Mouse (Mus musculus) hindbrain, postnatal 0 days (tissue): Measurements from ENCODE around the gene Lrrc38. TPM values are rescaled to one million over a fixed set of nuclear protein-coding genes. Genes with fewer than 3 reads are reported as not detected.

Experiments used
- ATAC-seq: fragments of 200-750 bp; cut with Nextera tagmentation; 2 replicates; pipeline ENCODE4 v1.8.0; 2017; ENCODE audit warnings: mild to moderate bottlenecking, moderate TSS enrichment, moderate library complexity
- DNase-seq: peaks from one replicate; pipeline ENCODE4 v3.0.0-alpha.2; 2015; ENCODE audit warnings: low spot score
- H3K27ac ChIP-seq: fragments of 300-500 bp; sonication (generic); 2 replicates; pipeline ENCODE4 v1.5.1; 2014; ENCODE audit warnings: mild to moderate bottlenecking
- H3K27me3 ChIP-seq: fragments of 300-500 bp; sonication (generic); 2 replicates; pipeline ENCODE4 v1.6.1; 2014; ENCODE audit warnings: low read length, mixed read lengths; ENCODE audit not compliant: insufficient read depth
- H3K36me3 ChIP-seq: fragments of 300-500 bp; sonication (generic); 2 replicates; pipeline ENCODE4 v1.6.1; 2014; ENCODE audit warnings: low read length, mixed read lengths; ENCODE audit not compliant: insufficient read depth
- H3K4me1 ChIP-seq: fragments of 300-500 bp; sonication (generic); 2 replicates; pipeline ENCODE4 v1.6.1; 2014; ENCODE audit warnings: antibody characterized with exemption, low read length, mixed read lengths; ENCODE audit not compliant: insufficient read depth
- H3K4me2 ChIP-seq: fragments of 300-500 bp; sonication (generic); 2 replicates; pipeline ENCODE4 v1.6.1; 2014; ENCODE audit warnings: low read depth, mild to moderate bottlenecking, low read length, moderate library complexity, mixed read lengths
- H3K4me3 ChIP-seq: fragments of 300-500 bp; sonication (generic); 2 replicates; pipeline ENCODE4 v1.5.1; 2014; ENCODE audit warnings: low read length
- H3K9ac ChIP-seq: fragments of 300-500 bp; sonication (generic); replicated peaks from 2 replicates; pipeline ENCODE4 v1.6.1; 2014; ENCODE audit warnings: mild to moderate bottlenecking, low read length, moderate library complexity, mixed read lengths
- H3K9me3 ChIP-seq: fragments of 300-500 bp; sonication (generic); 2 replicates; pipeline ENCODE4 v1.6.1; 2016; ENCODE audit warnings: low read length, mixed read lengths
- CTCF ChIP-seq: IDR thresholded peaks from 2 replicates; pipeline ENCODE4 v1.5.1; 2016; ENCODE audit warnings: antibody characterized with exemption, control low read depth, low read depth
- WGBS: fragments of 180-500 bp; shearing (Covaris S2); extraction: QIAGEN DNeasy Blood & Tissue Kit; methylation state at CpG from one replicate; pipeline ENCODE4 v1.1.7; 2014; 5-methylcytosine and 5-hydroxymethylcytosine counted together
- polyA plus RNA-seq: library from polyadenylated mRNA; unstranded; fragments of >200 nt; fragmentation: Nextera tagmentation; extraction: Ambion mirVana; gene quantifications from 2 replicates; pipeline ENCODE4 v1.2.1, GENCODE M21; 2015
- total RNA-seq: library from RNA; depleted of rRNA; stranded (reverse); fragments of >200 nt; gene quantifications from 2 replicates; pipeline ENCODE4 v1.2.3, GENCODE M21; 2014; rRNA removed

The Lrrc38 gene
- 0.29 and 0.63 TPM in 2 replicates for total RNA-seq
- polyA plus RNA-seq = 0.84 and 0.97 TPM in 2 replicates

- peak within 1 kb of the TSS; percentile 52 for H3K4me3 ChIP-seq
- peak; percentile 63 for DNase-seq
- H3K4me2 ChIP-seq = peak within 1 kb of the TSS; percentile 99
- no peaks in the 10 kb centered on the region for H3K9me3 ChIP-seq
- H3K27me3 ChIP-seq = peaks cover 21% of the 10 kb centered on the region; the same call in 1 of the 2 replicates
- H3K9ac ChIP-seq = peak within 1 kb of the TSS; percentile 40
- no peak within 1 kb of the TSS for H3K27ac ChIP-seq
- H3K36me3 ChIP-seq = no peaks in the 10 kb centered on the region
- no peak for TF ChIP-seq CTCF
- under 1% methylated on average over 19 of the region's 19 CpGs for WGBS
- peak; percentile 65 for ATAC-seq
- peaks cover 8% of the 10 kb centered on the region; the same call in 1 of the 2 replicates for H3K4me1 ChIP-seq
Observed at GRCm38 (mm10) chr4:143349484-143349906, at the start of gene Lrrc38. Gene Lrrc38 (plus strand): TSS chr4:143349757.

- H3K9me3 ChIP-seq = no peaks in the 10 kb centered on the region
- H3K9ac ChIP-seq = peak overlapping the region; percentile 31; the same call in 1 of the 2 replicates
- TF ChIP-seq CTCF = no peak
- whole genome bisulfite sequencing = 18% methylated on average over 12 of the region's 12 CpGs
- no peak for DNase-seq
- H3K4me2 ChIP-seq = peak overlapping the region; percentile 63
- H3K4me1 ChIP-seq = peaks cover 10% of the 10 kb centered on the region; the same call in 1 of the 2 replicates
- no peak for ATAC-seq
- H3K36me3 ChIP-seq = no peaks in the 10 kb centered on the region
- peaks cover 3% of the 10 kb centered on the region; the same call in 1 of the 2 replicates for H3K27me3 ChIP-seq
- H3K4me3 ChIP-seq = peak overlapping the region; percentile 35; the same call in 1 of the 2 replicates
- H3K27ac ChIP-seq = no peak overlapping the region
Observed at GRCm38 (mm10) chr4:143300113-143300688, 49.4 kb upstream of the Lrrc38 start.

- no peak for TF ChIP-seq CTCF
- WGBS = 76% methylated on average over 5 of the region's 5 CpGs
- peaks cover 7% of the 10 kb centered on the region; the same call in 1 of the 2 replicates for H3K4me1 ChIP-seq
- H3K9ac ChIP-seq = no peak overlapping the region
- H3K9me3 ChIP-seq = no peaks in the 10 kb centered on the region
- no peaks in the 10 kb centered on the region for H3K36me3 ChIP-seq
- H3K4me3 ChIP-seq = no peak overlapping the region
- no peak overlapping the region for H3K4me2 ChIP-seq
- no peak overlapping the region for H3K27ac ChIP-seq
- peaks cover 3% of the 10 kb centered on the region; the same call in 1 of the 2 replicates for H3K27me3 ChIP-seq
- ATAC-seq (no peak), DNase-seq (no peak)
Observed at GRCm38 (mm10) chr4:143301042-143301441, 48.5 kb upstream of the Lrrc38 start.

GRCm38 (mm10) chr4:143301875-143302274 lies 47.7 kb upstream of the Lrrc38 start:
- no peak for TF ChIP-seq CTCF
- no peak overlapping the region for H3K27ac ChIP-seq
- H3K9me3 ChIP-seq = no peaks in the 10 kb centered on the region
- H3K27me3 ChIP-seq = peaks cover 3% of the 10 kb centered on the region; the same call in 1 of the 2 replicates
- 63% methylated on average over 4 of the region's 4 CpGs for WGBS
- no peak overlapping the region for H3K9ac ChIP-seq
- no peak overlapping the region for H3K4me3 ChIP-seq
- H3K36me3 ChIP-seq = no peaks in the 10 kb centered on the region
- ATAC-seq (no peak), DNase-seq (no peak)
- H3K4me2 ChIP-seq = no peak overlapping the region
- H3K4me1 ChIP-seq = peaks cover 7% of the 10 kb centered on the region; the same call in 1 of the 2 replicates

- H3K27me3 ChIP-seq = peaks cover 3% of the 10 kb centered on the region; the same call in 1 of the 2 replicates
- DNase-seq (no peak), ATAC-seq (no peak)
- no peak for TF ChIP-seq CTCF
- H3K27ac ChIP-seq = no peak overlapping the region
- 57% methylated on average over 11 of the region's 11 CpGs for WGBS
- no peak overlapping the region for H3K4me2 ChIP-seq
- H3K9ac ChIP-seq = no peak overlapping the region
- H3K4me3 ChIP-seq = no peak overlapping the region
- H3K36me3 ChIP-seq = no peaks in the 10 kb centered on the region
- H3K9me3 ChIP-seq = no peaks in the 10 kb centered on the region
- peaks cover 7% of the 10 kb centered on the region; the same call in 1 of the 2 replicates for H3K4me1 ChIP-seq
Observed at GRCm38 (mm10) chr4:143302279-143302890, 47.2 kb upstream of the Lrrc38 start.

GRCm38 (mm10) chr4:143305031-143305430 lies 44.5 kb upstream of the Lrrc38 start:
- H3K4me1 ChIP-seq = peaks cover 1% of the 10 kb centered on the region; the same call in 1 of the 2 replicates
- H3K9ac ChIP-seq = no peak overlapping the region
- H3K36me3 ChIP-seq = no peaks in the 10 kb centered on the region
- DNase-seq = no peak
- no peak for ATAC-seq
- H3K9me3 ChIP-seq = no peaks in the 10 kb centered on the region
- 95% methylated on average over 4 of the region's 4 CpGs for WGBS
- H3K27me3 ChIP-seq = peaks cover 3% of the 10 kb centered on the region; the same call in 1 of the 2 replicates
- H3K27ac ChIP-seq = no peak overlapping the region
- no peak for TF ChIP-seq CTCF
- no peak overlapping the region for H3K4me3 ChIP-seq
- no peak overlapping the region for H3K4me2 ChIP-seq
